Mouse (Mus musculus) ES-Bruce4 (cell line): ENCODE measurements at regions not wholly inside any gene's neighbourhood (a gene's known extent, or its start where the extent isn't known, plus 50 kb on each side); places are given as distances from the start of the nearest gene placed in this dataset.

ENCODE experiments used
- H3K27ac ChIP-seq: 2 replicates; pipeline ENCODE4 v1.5.1; 2012; ENCODE audit warnings: low read length, inconsistent platforms; ENCODE audit not compliant: insufficient read depth
- H3K27me3 ChIP-seq: 2 replicates; pipeline ENCODE4 v1.6.1; 2012; ENCODE audit warnings: mild to moderate bottlenecking, low read length, inconsistent platforms; ENCODE audit not compliant: control insufficient read depth, poor library complexity, insufficient read depth, severe bottlenecking
- H3K36me3 ChIP-seq: 2 replicates; pipeline ENCODE4 v1.6.1; 2012; ENCODE audit warnings: inconsistent platforms, mild to moderate bottlenecking, low read length, moderate library complexity; ENCODE audit not compliant: control insufficient read depth, poor library complexity, insufficient read depth, severe bottlenecking
- H3K4me1 ChIP-seq: one replicate; pipeline ENCODE4 v1.8.1; 2011; ENCODE audit warnings: low read length; ENCODE audit not compliant: control insufficient read depth, insufficient read depth
- H3K4me3 ChIP-seq: 2 replicates; pipeline ENCODE4 v1.5.1; 2011; ENCODE audit warnings: low read depth, mild to moderate bottlenecking, low read length
- H3K9ac ChIP-seq: 2 replicates; pipeline ENCODE4 v1.6.1; 2012; ENCODE audit warnings: low read depth, mild to moderate bottlenecking, inconsistent platforms; ENCODE audit not compliant: poor library complexity, severe bottlenecking
- H3K9me3 ChIP-seq: replicated peaks from 2 replicates; pipeline ENCODE4 v1.6.1; 2012; ENCODE audit warnings: mild to moderate bottlenecking, low read length, inconsistent platforms; ENCODE audit not compliant: control insufficient read depth, poor library complexity, insufficient read depth, severe bottlenecking
- CTCF ChIP-seq: IDR thresholded peaks from one replicate; pipeline ENCODE4 v1.8.1; 2011; ENCODE audit warnings: low read depth, low read length
- EP300 ChIP-seq: IDR thresholded peaks from 2 replicates; pipeline ENCODE4 v1.6.1; 2011; ENCODE audit warnings: low read depth, low read length; ENCODE audit not compliant: insufficient read depth
- POLR2A ChIP-seq: IDR thresholded peaks from one replicate; pipeline ENCODE4 v1.8.1; 2011; ENCODE audit warnings: low read length; ENCODE audit not compliant: insufficient read depth

DNA sequence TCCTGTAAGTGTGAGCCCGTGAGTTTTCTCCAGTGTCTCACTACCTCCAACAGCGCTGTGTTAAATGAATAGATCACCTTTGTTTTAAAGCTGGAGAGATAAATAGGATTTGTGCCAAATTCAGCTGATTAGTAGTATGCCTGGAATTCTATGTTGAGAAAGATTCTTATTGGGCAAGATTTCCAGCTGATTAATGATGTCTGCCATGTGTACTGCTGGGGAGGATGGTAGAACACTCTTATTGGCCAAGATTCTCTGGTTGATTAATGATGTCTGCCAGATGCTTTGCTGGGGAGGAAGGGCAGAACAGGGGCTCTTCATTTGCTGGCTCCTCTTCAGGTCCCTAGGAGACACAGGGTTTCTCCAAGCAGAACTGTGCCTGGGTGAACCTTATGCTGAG is 158.9 kb upstream of the Bmper start:
- Histone ChIP-seq H3K4me3 (no peak overlapping the region), H3K27ac (no peak overlapping the region), H3K36me3 (no peaks in the 10 kb centered on the region), H3K27me3 (no peaks in the 10 kb centered on the region; the same call in 1 of the 2 replicates), H3K9me3 (no peaks in the 10 kb centered on the region), H3K9ac (no peak overlapping the region), H3K4me1 (no peaks in the 10 kb centered on the region)
- TF ChIP-seq POLR2A (no peak), EP300 (no peak), CTCF (no peak)

DNA sequence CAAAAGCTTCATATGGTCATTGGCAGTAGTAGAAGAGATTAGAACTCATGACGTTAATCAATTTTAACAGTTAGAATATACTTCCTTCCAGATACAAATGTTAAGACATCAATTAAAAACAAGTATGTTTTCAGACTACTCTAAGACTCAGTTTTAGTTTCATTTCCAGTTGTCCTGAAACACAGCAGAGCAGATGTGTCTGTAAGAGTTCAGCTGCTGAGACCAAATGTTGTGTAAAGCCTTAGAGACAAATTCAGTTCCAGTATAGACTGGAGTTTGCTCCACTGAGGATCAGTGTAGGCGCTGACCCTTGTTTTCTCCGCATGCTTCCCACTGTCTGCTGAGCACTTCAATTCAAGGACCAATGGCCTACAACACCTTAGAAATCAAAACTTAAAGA is 158.1 kb upstream of the Bmper start:
- no peak for TF ChIP-seq CTCF
- no peak for TF ChIP-seq POLR2A
- TF ChIP-seq EP300, result no peak
- no peaks in the 10 kb centered on the region for H3K9me3 ChIP-seq

DNA sequence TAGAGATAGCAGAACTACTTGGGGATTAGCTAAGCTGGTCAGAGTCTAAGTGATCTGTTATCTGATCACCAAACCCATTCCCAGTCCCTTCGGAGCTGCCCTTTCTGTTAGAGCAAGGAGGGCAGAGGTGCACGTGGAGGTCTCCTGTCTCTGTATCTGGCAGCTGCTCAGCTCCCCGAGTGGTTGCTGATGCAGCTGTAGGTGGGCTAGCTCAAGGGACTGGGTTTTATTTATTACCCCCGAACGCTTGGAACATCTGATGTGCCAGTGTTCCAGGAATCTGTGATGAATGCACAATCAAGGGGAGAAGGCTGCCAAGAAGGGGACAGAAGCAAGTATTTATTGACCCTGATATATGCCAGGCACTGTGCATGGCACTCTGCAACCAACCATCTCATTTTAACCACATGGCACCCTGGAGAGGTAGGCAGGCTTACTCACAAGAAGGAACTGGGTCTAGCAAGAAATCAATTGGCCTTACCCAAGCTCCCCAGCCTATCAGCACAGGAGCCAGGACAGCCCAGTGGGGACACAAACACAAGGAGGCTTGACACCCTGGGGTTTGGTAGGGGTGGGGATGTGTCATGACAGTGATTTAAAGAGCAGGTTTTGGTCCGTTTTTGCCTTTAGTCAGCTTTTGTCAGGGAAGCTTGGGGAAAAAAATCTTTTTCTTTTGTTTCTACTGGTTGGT is 154.6 kb upstream of the Bmper start:
- no peak overlapping the region for H3K9ac ChIP-seq
- no peaks in the 10 kb centered on the region; the same call in 1 of the 2 replicates for H3K27me3 ChIP-seq
- no peaks in the 10 kb centered on the region for H3K4me1 ChIP-seq
- no peaks in the 10 kb centered on the region for H3K36me3 ChIP-seq
- no peak overlapping the region for H3K27ac ChIP-seq
- TF ChIP-seq CTCF (no peak), EP300 (no peak), POLR2A (no peak)
- H3K9me3 ChIP-seq, result no peaks in the 10 kb centered on the region
- no peak overlapping the region for H3K4me3 ChIP-seq

More for the DNA sequence above, 158.1 kb upstream of the Bmper start:
- H3K36me3 ChIP-seq, result no peaks in the 10 kb centered on the region
- H3K27me3 ChIP-seq, result no peaks in the 10 kb centered on the region; the same call in 1 of the 2 replicates
- H3K4me1 ChIP-seq, result no peaks in the 10 kb centered on the region
- no peak overlapping the region for H3K4me3 ChIP-seq
- H3K27ac ChIP-seq, result no peak overlapping the region
- no peak overlapping the region for H3K9ac ChIP-seq

DNA sequence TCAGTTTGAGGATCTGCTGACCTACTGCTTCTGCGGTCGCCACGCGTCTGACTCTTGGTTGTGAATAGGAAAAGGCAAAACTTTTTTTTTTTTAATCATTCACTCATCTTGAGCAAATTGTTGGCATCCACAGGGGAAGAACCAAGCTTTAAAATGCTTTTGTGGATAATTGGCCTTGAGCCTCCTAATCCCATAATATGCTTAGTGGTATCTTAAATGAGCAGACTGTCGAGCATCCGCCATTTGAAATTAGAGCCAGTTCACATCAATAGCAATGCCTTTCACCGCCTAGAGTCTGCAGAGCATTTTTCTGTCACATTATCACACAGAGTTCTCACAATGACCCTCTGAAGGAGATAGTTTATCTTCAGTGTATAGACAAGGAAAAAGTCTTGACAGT is 153.7 kb upstream of the Bmper start:
- H3K27me3 ChIP-seq, result no peaks in the 10 kb centered on the region; the same call in 1 of the 2 replicates
- TF ChIP-seq CTCF (no peak), EP300 (no peak), POLR2A (no peak)
- H3K9me3 ChIP-seq, result no peaks in the 10 kb centered on the region
- no peaks in the 10 kb centered on the region for H3K4me1 ChIP-seq
- no peak overlapping the region for H3K9ac ChIP-seq
- H3K4me3 ChIP-seq, result no peak overlapping the region
- no peak overlapping the region for H3K27ac ChIP-seq
- H3K36me3 ChIP-seq, result no peaks in the 10 kb centered on the region

DNA sequence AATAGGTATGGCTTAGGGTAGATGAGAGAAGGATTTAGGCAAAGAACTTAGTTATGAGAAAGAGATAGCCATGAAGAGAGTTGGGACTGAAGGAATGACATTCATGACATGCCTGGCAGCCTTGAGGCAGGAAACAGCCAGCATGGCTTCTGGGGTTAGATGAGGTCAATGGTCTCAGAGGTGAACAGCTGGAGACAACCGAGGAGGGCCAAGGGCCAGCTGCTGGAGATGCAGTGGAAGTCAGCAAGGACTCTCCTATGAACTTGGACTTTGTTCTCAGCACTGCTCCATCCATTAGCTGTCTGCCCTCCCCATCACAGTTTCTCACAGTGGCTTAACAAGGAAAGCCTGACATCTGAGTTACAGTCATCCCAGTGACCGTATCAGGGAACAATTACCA is 151.9 kb upstream of the Bmper start:
- Histone ChIP-seq H3K27me3 (no peaks in the 10 kb centered on the region; the same call in 1 of the 2 replicates), H3K9ac (no peak overlapping the region), H3K27ac (no peak overlapping the region), H3K9me3 (no peaks in the 10 kb centered on the region), H3K4me3 (no peak overlapping the region), H3K4me1 (no peaks in the 10 kb centered on the region), H3K36me3 (no peaks in the 10 kb centered on the region)
- TF ChIP-seq POLR2A (no peak), CTCF (no peak), EP300 (no peak)

DNA sequence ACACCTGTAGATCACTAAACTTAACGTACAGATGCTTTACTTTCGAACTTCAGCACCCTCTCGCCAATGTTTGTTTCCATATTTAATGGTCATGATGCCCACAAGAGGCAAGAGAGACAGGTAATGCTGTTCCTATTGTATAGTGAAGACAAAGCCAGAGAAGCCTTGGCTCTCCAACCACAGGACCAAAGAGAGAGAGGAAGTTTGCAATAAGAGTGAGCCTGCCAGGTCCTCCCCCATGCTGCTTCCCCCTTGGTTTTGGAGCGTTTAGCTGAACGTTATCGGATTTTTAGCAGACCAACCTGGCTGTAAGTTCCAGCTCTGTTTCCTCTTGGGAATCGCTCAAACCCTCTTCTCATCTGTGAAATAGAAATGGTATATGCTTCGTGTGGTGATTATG is 150.1 kb upstream of the Bmper start:
- Histone ChIP-seq H3K27ac (no peak overlapping the region), H3K36me3 (no peaks in the 10 kb centered on the region), H3K9ac (no peak overlapping the region), H3K27me3 (no peaks in the 10 kb centered on the region; the same call in 1 of the 2 replicates), H3K4me3 (no peak overlapping the region), H3K4me1 (no peaks in the 10 kb centered on the region), H3K9me3 (no peaks in the 10 kb centered on the region)
- TF ChIP-seq CTCF (no peak), POLR2A (no peak), EP300 (no peak)
